Mouse (Mus musculus) embryonic facial prominence, embryonic 11.5 days (tissue): ENCODE measurements around the gene Fbxo8. TPM values are rescaled to one million over a fixed set of nuclear protein-coding genes. Genes with fewer than 3 reads are reported as not detected.

Source experiments
- ATAC-seq: fragments of 200-750 bp; cut with Nextera tagmentation; replicated peaks from 2 replicates; pipeline ENCODE4 v1.8.0; 2017; ENCODE audit warnings: low read depth; ENCODE audit not compliant: insufficient number of reproducible peaks, low FRiP score, low TSS enrichment
- DNase-seq: peaks from one replicate; pipeline ENCODE4 v3.0.0-alpha.2; 2015; ENCODE audit warnings: low spot score
- H3K27ac ChIP-seq: fragments of 300-500 bp; sonication (generic); replicated peaks from 2 replicates; pipeline ENCODE4 v1.5.1; 2014; ENCODE audit warnings: mild to moderate bottlenecking, low read depth, low read length, control low read depth
- H3K27me3 ChIP-seq: fragments of 300-500 bp; sonication (generic); 2 replicates; pipeline ENCODE4 v1.6.1; 2014; ENCODE audit warnings: mild to moderate bottlenecking, low read length, moderate library complexity, mixed read lengths; ENCODE audit not compliant: control insufficient read depth, insufficient read depth
- H3K36me3 ChIP-seq: fragments of 300-500 bp; sonication (generic); replicated peaks from 2 replicates; pipeline ENCODE4 v1.6.1; 2014; ENCODE audit warnings: low read depth, mild to moderate bottlenecking, low read length, moderate library complexity, mixed read lengths; ENCODE audit not compliant: control insufficient read depth, insufficient read depth
- H3K4me1 ChIP-seq: fragments of 300-500 bp; sonication (generic); 2 replicates; pipeline ENCODE4 v1.6.1; 2014; ENCODE audit warnings: low read length, mixed read lengths; ENCODE audit not compliant: control insufficient read depth, insufficient read depth
- H3K4me2 ChIP-seq: fragments of 300-500 bp; sonication (generic); 2 replicates; pipeline ENCODE4 v1.6.1; 2014; ENCODE audit warnings: low read depth, mild to moderate bottlenecking, control low read depth, low read length, moderate library complexity
- H3K4me3 ChIP-seq: fragments of 300-500 bp; sonication (generic); 2 replicates; pipeline ENCODE4 v1.5.1; 2014; ENCODE audit warnings: low read depth, low read length, control low read depth
- H3K9ac ChIP-seq: fragments of 300-500 bp; sonication (generic); replicated peaks from 2 replicates; pipeline ENCODE4 v1.6.1; 2014; ENCODE audit warnings: mild to moderate bottlenecking, control low read depth, low read length
- H3K9me3 ChIP-seq: fragments of 300-500 bp; sonication (generic); replicated peaks from 2 replicates; pipeline ENCODE4 v1.6.1; 2016; ENCODE audit warnings: mild to moderate bottlenecking, low read length, inconsistent platforms, mixed read lengths; ENCODE audit not compliant: control insufficient read depth
- WGBS: fragments of 180-500 bp; shearing (Covaris S2); extraction: QIAGEN DNeasy Blood & Tissue Kit; methylation state at CpG from one replicate; pipeline ENCODE4 v1.1.7; 2014; 5-methylcytosine and 5-hydroxymethylcytosine counted together
- polyA plus RNA-seq: library from polyadenylated mRNA; unstranded; fragments of >200 nt; fragmentation: Nextera tagmentation; extraction: Ambion mirVana; gene quantifications from 2 replicates; pipeline ENCODE4 v1.2.1, GENCODE M21; 2014

Gene Fbxo8
- polyA plus RNA-seq, 1 experiment from 2014 or later: 35.9 TPM

- 3% methylated on average over 3 of the region's 3 CpGs for WGBS
- Histone ChIP-seq H3K4me1 (no peaks in the 10 kb centered on the region), H3K36me3 (no peaks in the 10 kb centered on the region), H3K27ac (no peak overlapping the region), H3K9me3 (no peaks in the 10 kb centered on the region), H3K4me3 (no peak overlapping the region), H3K4me2 (no peak overlapping the region), H3K9ac (no peak overlapping the region), H3K27me3 (no peaks in the 10 kb centered on the region)
- peak; percentile 76 for DNase-seq
- ATAC-seq: no peak
Observed at GRCm38 (mm10) chr8:56530359-56530758, 20.5 kb upstream of the Fbxo8 start.

GRCm38 (mm10) chr8:56540706-56541105 lies 10.2 kb upstream of the Fbxo8 start:
- Histone ChIP-seq H3K4me3 (no peak overlapping the region), H3K4me2 (no peak overlapping the region), H3K27ac (no peak overlapping the region), H3K27me3 (no peaks in the 10 kb centered on the region), H3K9me3 (no peaks in the 10 kb centered on the region), H3K4me1 (no peaks in the 10 kb centered on the region), H3K9ac (no peak overlapping the region), H3K36me3 (peaks cover 6% of the 10 kb centered on the region)
- ATAC-seq (no peak), DNase-seq (no peak)
- 87% methylated on average over 7 of the region's 7 CpGs for WGBS

GRCm38 (mm10) chr8:56547866-56548265 lies 3.0 kb upstream of the Fbxo8 start:
- ATAC-seq (no peak), DNase-seq (no peak)
- no peak overlapping the region for H3K4me3 ChIP-seq
- no peaks in the 10 kb centered on the region for H3K9me3 ChIP-seq
- no peaks in the 10 kb centered on the region for H3K27me3 ChIP-seq
- H3K4me1 ChIP-seq: no peaks in the 10 kb centered on the region
- H3K36me3 ChIP-seq: no peaks in the 10 kb centered on the region
- H3K9ac ChIP-seq: no peak overlapping the region
- no peak overlapping the region for H3K4me2 ChIP-seq
- WGBS: 93% methylated on average over 2 of the region's 2 CpGs
- no peak overlapping the region for H3K27ac ChIP-seq

GRCm38 (mm10) chr8:56551361-56551852 lies 517 bp downstream of the Fbxo8 start:
- peak overlapping the region; percentile 93 for H3K4me3 ChIP-seq
- H3K27ac ChIP-seq: no peak overlapping the region
- peak; percentile 90 for DNase-seq
- no peaks in the 10 kb centered on the region for H3K36me3 ChIP-seq
- peak; percentile 98 for ATAC-seq
- H3K9ac ChIP-seq: peak overlapping the region; percentile 79
- H3K27me3 ChIP-seq: no peaks in the 10 kb centered on the region
- WGBS: under 1% methylated on average over 28 of the region's 28 CpGs
- peak overlapping the region; percentile 47 for H3K4me2 ChIP-seq
- no peaks in the 10 kb centered on the region for H3K4me1 ChIP-seq
- no peaks in the 10 kb centered on the region for H3K9me3 ChIP-seq

GRCm38 (mm10) chr8:56552045-56552444 lies 1.2 kb downstream of the Fbxo8 start:
- Histone ChIP-seq H3K9me3 (no peaks in the 10 kb centered on the region), H3K4me3 (peak overlapping the region; percentile 93), H3K9ac (no peak overlapping the region), H3K4me2 (peak overlapping the region; percentile 47), H3K27me3 (no peaks in the 10 kb centered on the region), H3K36me3 (no peaks in the 10 kb centered on the region), H3K27ac (no peak overlapping the region), H3K4me1 (no peaks in the 10 kb centered on the region)
- WGBS: 30% methylated on average over 10 of the region's 10 CpGs
- ATAC-seq (no peak), DNase-seq (peak; percentile 15)

GRCm38 (mm10) chr8:56552551-56553103 lies 1.7 kb downstream of the Fbxo8 start:
- Histone ChIP-seq H3K4me3 (no peak overlapping the region), H3K9me3 (no peaks in the 10 kb centered on the region), H3K27ac (no peak overlapping the region), H3K36me3 (no peaks in the 10 kb centered on the region), H3K4me1 (no peaks in the 10 kb centered on the region), H3K27me3 (no peaks in the 10 kb centered on the region), H3K4me2 (no peak overlapping the region), H3K9ac (no peak overlapping the region)
- 74% methylated on average over 5 of the region's 5 CpGs for WGBS
- DNase-seq (no peak), ATAC-seq (no peak)

GRCm38 (mm10) chr8:56564399-56565047 lies 13.6 kb downstream of the Fbxo8 start:
- H3K9me3 ChIP-seq: no peaks in the 10 kb centered on the region
- no peaks in the 10 kb centered on the region for H3K27me3 ChIP-seq
- DNase-seq: no peak
- WGBS: 85% methylated on average over 4 of the region's 4 CpGs
- H3K4me1 ChIP-seq: no peaks in the 10 kb centered on the region
- no peak overlapping the region for H3K4me3 ChIP-seq
- H3K4me2 ChIP-seq: no peak overlapping the region
- H3K27ac ChIP-seq: no peak overlapping the region
- no peak for ATAC-seq
- H3K36me3 ChIP-seq: no peaks in the 10 kb centered on the region
- H3K9ac ChIP-seq: no peak overlapping the region

GRCm38 (mm10) chr8:56566856-56567255 lies 16.0 kb downstream of the Fbxo8 start:
- Histone ChIP-seq H3K27me3 (no peaks in the 10 kb centered on the region), H3K4me2 (no peak overlapping the region), H3K9me3 (no peaks in the 10 kb centered on the region), H3K36me3 (no peaks in the 10 kb centered on the region), H3K27ac (no peak overlapping the region), H3K4me1 (no peaks in the 10 kb centered on the region), H3K9ac (no peak overlapping the region), H3K4me3 (no peak overlapping the region)
- no peak for ATAC-seq
- WGBS: 92% methylated on average over 9 of the region's 9 CpGs
- DNase-seq: no peak
